ENCODE assay signal across 8 mouse cellular contexts in genomic region chr19:6276426-6277421, GRCm38 (mm10). TPM values are rescaled to one million over a fixed set of nuclear protein-coding genes. Genes with fewer than 3 reads are reported as not detected.
A peak's percentile ranks its signal among the peaks of the same experiment; 100 is the strongest.
DNase-seq lines count a peak whose midpoint lies in the region; ATAC-seq lines count a peak whose summit lies in the region.

TSS of gene Ehd1 (plus strand) at chr19:6276725.

- peak within 1 kb of the TSS; percentile 73; the same call in 1 of the 2 replicates for H3K27ac ChIP-seq in hindbrain, embryonic 11.5 days (ENCODE audit: low read depth, low read length)

- peak; percentile 95 for ATAC-seq in hindbrain, embryonic 11.5 days (ENCODE audit: low FRiP score)

- under 1% methylated on average over 96 of the region's 106 CpGs for WGBS in hindbrain, embryonic 11.5 days

- H3K4me1 ChIP-seq in hindbrain, embryonic 11.5 days (replicated peaks; ENCODE audit: control insufficient read depth, insufficient read depth, low read length) = peaks cover 11% of the 10 kb centered on the region

- H3K9me3 ChIP-seq in hindbrain, embryonic 11.5 days (ENCODE audit: control insufficient read depth, low read length) = no peaks in the 10 kb centered on the region

- no peaks in the 10 kb centered on the region for H3K27me3 ChIP-seq in hindbrain, embryonic 11.5 days (ENCODE audit: control insufficient read depth, insufficient read depth, low read length)

- H3K4me3 ChIP-seq in hindbrain, embryonic 11.5 days (ENCODE audit: low read depth, low read length) = peak within 1 kb of the TSS; percentile 90

- peak within 1 kb of the TSS; percentile 88 for H3K4me2 ChIP-seq in hindbrain, embryonic 11.5 days (replicated peaks; ENCODE audit: low read depth, low read length)

- DNase-seq in MN1 (ENCODE audit: low spot score) = peak; percentile 99
- DNase-seq in cerebellum, adult 9-10 months = peak; percentile 98
- DNase-seq in frontal cortex, adult 2 months (ENCODE audit: extremely low spot score in 1 of 2, low spot score in 1 of 2) = peak; percentile 95 to 97
- peak; percentile 99 for DNase-seq in hindbrain, embryonic 11.5 days (ENCODE audit: low spot score)
- peak; percentile 97 to 98 for DNase-seq in layer of hippocampus, postnatal 10 days (ENCODE audit: low spot score in 2 of 2)
- peak; percentile 98 for DNase-seq in lung, postnatal 10 days
- DNase-seq in ovary, postnatal 36 days (ENCODE audit: low spot score) = peak; percentile 99
- DNase-seq in thymus, postnatal 25 days = peak; percentile 93

- peak within 1 kb of the TSS; percentile 77 for H3K9ac ChIP-seq in hindbrain, embryonic 11.5 days (ENCODE audit: low read depth, low read length)

- H3K36me3 ChIP-seq in hindbrain, embryonic 11.5 days (ENCODE audit: control insufficient read depth, insufficient read depth, low read length) = peaks cover 5% of the 10 kb centered on the region; the same call in 1 of the 2 replicates

RNA-seq across cellular contexts. Expression of gene Ehd1, which starts in this region (rescaled TPM):
- 48.4 and 49.3 TPM in 2 replicates for polyA plus RNA-seq in frontal cortex, adult 2 months (2012; rRNA removed)
- 62.6 and 67.4 TPM in 2 replicates for polyA plus RNA-seq in hindbrain, embryonic 11.5 days (2014; fragmentation: Nextera tagmentation; extraction: Ambion mirVana)
- total RNA-seq in layer of hippocampus, postnatal 10 days (2021) = 10 to 100 TPM; 75.1 to 82.7 TPM

Comparison
In these comparisons a context has a peak if more than half of its experiments do, and no peak if none do; other contexts are left out.
1. Peak in every context shown above with its lines: DNase-seq, ATAC-seq, H3K4me3 ChIP-seq and H3K27ac ChIP-seq.